Mouse (Mus musculus): ENCODE results near the gene Clcf1.
A peak's percentile ranks its signal among the peaks of the same experiment; 100 is the strongest.
"Not testable (repeated sequence)": the region's sequence is repeated elsewhere in the genome, so short reads cannot be mapped to it uniquely, and the experiment has no call there.

Clcf1 gene

DNA sequence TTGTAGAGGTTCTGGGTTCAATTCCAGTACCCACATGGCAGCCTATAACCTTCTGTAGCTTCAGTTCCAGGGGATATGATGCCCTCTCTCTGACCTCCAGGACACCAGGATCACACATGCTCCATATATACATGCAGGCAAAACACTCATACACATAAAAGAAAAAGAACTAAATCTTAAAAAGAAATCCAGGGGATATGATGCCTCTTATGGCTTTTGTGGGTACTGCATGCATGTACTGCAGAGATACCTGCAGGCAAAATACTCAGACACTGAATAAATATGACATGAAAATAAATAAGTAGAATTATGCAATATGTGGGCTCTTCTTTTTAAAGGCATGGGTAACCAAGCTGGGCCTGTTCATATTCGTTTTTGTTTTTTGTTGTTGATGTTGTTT, 33.0 kb downstream of the Clcf1 start:
- no peak for DNase-seq (ENCODE audit: low read depth, low spot score)

DNA sequence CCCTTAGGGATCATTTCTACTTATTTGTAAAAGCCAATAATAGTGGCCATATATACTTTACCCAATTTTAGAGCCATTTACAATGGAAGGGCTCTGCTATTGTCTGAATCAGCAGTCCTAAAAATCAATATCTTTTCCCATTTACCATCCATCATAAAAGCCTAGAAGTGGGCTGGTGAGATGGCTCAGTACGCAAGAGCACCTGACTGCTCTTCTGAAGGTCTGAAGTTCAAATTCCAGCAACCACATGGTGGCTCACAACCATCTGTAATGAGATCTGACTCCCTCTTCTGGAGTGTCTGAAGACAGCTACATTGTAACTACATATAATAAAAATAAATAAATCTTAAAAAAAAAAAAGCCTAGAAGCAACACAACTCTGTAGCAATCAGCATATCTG, 34.6 kb downstream of the Clcf1 start:
- not testable (repeated sequence) for DNase-seq (ENCODE audit: low read depth, low spot score)

DNA sequence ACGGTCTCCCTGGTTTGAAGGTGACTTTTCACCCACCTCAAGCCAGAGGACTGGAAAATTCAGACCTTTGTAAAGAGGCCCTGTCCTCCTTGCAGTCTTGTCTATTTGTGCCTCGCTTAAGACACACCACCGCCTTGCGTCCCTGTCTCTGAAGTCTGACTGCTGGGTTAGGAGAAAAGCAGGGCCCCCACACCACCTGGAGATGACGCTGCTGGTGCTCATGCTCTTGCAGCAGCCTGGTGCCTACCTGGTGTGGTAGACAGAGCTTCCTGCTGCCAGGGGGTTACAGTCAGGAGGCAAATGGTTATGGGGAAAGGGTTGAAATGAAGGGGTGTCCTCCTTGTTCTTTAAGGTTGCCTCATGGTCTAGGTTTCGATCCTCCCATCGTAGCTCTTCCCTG, 40.2 kb downstream of the Clcf1 start:
- no peak for DNase-seq (ENCODE audit: low read depth, low spot score)

DNA sequence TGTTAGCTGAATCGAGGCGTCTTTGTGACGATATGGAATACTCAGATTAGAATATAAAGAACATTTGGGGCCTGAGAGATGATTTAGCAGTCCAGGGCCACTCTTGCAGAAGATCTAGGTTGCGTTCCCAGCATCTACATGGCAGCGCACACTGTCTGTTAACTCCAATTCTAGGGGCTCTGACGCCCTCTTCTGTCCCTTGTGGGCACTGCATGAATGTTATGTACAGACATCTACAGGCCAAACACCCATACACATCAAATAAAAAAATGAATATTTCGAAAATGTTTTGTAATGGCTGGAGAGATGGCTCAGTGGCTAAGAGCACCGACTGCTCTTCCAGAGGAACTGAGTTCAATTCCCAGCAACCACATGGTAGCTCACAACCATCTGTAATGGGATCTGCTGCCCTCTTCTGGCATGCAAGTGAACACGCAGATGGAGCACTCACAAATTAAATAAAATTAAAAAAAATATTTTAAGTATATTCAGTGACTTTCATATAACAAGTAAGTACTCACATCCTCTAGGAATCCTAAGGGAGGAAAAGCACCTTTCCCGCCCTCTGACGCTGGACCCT, 41.6 kb downstream of the Clcf1 start:
- no peak for DNase-seq (ENCODE audit: low read depth, low spot score)

DNA sequence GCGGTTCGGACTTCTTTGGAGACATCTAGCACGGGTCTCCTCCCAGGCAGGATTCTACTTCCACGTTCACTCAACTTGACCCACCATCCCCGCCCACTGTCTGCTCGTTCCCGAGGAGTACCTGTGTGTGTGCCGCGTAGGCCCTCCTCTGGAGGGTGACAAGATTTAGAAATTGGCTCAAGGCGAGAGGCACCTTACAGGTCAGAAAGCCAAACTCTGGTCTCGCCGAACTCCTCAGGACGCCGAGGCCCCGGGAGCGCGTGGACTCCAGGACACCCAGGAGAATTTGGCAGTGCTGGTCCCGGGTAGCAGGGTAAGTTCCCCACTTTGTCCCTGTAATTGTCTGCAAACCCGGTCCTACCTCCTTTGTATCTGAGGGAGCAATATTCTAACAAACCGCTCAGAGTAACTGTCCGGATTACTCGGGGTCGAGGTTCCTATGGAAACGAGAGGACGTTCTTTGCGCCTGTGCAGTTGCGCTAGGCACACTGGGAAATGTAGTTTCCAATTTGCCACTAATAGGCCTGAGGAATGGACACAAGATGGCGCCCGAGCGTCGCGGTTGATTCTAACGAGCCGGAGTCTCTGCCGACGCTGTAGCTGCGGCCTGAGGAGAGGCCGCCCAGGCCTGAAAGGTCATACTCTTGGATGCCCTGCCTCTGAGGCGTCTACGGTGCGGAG, 43.3 kb downstream of the Clcf1 start:
- peak; percentile 94 for DNase-seq (ENCODE audit: low read depth, low spot score)

DNA sequence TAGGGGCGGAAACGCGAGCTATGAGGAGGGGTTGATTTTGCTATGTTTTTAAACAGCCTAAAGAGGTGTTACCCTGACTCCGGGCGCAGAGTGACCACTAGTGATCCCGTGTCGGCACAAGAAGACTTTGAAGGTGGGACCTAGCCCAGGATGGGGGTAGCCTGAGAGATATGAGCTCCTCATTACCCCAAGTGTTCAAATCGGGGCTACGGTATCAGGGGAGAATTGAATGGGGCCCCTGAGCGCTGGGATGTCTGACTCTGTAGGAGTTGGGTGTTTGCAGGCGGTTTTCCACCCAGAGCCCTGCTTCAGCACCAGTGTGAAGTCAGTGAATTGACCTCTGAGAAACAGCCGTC, 43.8 kb downstream of the Clcf1 start:
- no peak for DNase-seq (ENCODE audit: low read depth, low spot score)

DNA sequence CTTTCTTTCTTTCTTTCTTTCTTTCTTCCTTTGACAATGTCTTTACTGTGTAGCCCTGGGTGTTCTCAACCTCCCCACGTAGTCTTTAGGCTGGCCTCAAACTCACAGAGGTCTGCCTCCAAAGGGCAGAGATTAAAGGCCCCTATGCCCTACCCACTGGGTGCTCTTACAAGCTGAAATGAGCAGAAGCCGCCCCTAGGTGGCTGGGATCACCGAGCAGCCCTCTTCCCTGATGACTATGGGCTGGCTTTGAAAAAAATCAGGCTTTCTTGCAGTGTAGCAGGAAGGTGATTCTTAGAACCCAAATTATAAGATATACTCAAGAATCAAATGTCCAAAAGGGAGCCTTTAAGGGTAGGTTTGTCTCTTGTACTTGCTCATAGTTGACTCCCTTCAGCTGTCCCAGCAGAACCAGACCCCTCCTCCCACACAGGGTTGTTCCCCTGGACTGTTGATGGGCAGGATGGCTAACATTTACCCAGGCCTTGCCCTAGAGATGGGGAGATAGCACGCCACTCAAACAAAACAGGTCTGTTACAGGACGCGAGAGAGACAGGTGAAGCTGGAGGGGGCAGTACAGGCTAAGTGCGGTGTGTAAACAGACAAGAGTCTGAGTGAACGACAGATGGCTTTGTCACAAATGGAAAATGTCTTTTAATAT, 47.1 kb downstream of the Clcf1 start:
- no peak for DNase-seq (ENCODE audit: low read depth, low spot score)

DNA sequence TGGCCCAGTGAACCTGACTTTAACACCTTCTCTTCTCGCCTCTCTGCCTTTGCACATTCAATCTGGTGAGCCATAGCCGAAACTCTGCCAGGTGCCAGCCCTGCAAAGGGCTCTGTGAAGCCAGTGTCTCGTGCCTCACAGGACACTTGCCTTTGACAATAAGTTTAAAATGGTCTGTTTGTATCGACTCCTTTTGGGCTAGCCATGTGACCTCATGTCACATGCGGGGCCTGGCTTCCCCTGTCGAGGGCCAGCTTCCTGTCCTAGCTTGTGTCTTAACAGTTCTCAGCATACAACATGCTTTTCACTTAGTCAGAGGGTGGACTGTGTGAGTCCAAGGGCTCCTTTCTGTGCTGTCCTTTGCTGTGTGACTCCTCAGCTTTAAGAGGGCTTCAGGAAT, 48.7 kb downstream of the Clcf1 start:
- DNase-seq (ENCODE audit: low read depth, low spot score): no peak

DNA sequence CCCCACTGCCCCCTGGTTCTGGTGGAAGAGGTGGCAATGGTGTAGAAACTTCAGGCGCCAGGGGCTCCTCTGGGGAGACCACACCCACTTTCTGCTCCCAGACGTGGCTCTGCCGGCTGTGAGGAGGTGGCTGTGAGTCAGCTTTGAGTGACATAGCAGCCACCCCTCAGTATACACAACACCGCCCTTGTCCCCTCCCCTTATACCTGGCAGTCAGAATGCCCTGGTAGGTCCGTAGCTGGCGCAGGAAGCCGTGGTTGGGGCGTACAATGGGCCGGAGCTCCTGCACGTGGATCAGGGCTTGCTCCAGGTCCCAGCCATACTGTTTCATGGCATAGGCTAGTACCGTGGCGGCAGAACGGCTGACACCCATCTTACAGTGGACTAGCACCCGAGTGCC, 49.7 kb downstream of the Clcf1 start:
- no peak for DNase-seq (ENCODE audit: low read depth, low spot score)

DNA sequence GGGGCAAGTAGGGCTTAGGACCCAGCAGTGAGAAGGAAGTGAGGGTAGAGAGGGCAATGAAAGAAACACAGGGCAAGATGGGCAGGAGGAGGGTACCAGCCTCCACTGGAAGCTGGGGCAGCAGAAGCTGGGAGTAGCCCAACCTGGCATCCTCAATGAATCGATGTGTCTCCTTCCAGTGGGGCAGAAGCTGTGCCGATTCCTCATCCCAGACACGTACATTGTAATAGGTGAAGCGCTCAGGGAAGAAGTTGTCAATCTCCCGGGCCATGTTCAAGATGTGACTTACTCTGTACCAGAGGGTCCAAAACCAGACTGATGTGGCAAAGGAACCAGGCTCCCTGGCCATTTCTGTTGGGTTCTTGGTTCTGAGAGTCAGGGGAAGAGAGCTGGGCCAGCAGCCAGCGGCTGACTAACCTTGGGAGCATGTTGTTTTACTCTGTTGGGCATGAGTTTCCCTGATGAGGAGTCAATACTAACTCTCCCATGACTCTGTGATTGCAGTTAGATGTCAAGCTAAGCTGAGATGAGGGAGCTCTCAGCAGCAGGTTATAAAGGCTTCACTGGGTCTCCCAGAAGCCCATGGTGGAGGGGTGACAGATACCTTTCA, 50.2 kb downstream of the Clcf1 start:
- no peak for DNase-seq (ENCODE audit: low read depth, low spot score)

DNA sequence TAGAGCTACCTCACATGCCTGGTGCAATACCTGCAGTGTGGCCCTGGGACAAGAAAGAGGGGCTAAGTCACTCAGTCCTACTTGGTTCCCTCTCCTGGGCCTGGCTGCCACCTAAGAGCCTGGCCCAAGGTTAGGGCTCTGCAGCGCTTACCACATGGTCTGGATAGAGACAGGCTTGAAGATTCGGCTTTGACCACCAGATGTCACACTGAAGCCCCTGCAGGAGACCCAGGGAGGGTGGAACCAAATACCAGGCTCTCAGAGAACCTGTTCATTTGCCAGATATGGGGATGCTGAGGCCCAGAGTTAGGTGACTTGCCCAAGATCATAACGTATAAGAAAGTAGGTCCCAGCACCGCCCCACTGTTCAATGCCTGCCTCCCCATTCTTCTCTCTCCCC, 51.9 kb downstream of the Clcf1 start:
- no peak for DNase-seq (ENCODE audit: low read depth, low spot score)

DNA sequence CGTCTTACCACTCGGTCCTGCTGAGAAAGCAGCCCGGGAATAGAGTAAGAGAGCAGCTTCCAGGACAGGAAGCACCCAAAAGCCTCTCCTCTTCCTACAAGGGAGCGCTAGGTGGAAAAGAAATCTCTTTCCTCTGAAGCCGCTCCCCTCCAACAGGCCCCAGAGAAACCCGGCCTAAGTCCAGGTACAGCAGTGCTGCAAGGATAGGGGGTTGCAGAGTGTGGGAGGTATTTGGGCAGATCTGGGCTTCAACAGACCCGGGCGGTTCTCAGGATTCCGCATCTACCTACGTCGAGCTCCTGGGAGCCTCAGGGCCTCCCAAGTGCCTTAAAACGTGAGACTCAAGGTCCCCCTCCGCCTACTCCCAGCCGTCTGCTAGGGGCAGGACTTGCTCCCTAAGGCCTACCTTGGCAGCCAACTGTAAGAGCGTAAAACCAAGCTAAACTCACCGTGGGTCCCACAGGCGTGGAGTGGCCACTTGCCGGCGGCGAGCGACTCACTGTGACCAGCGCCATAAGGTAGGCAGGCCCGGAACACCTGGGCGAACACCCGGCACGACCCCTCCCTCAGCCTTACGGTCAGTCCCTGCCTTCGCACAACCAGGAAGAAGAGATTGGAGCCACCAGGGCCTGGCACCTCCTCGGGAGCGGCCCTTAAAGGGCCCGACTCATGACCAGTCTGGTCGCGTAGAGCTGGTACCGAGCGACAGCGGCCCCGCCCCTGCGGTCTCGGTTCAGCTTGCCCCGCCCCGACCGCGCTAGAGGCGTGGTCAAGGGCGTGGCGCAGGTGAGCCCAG, 54.7 kb downstream of the Clcf1 start, which contains the start of gene Ssh3:
Gene Ssh3, minus strand, starts transcription at position 615 of the 796 bp plus-strand sequence.
- DNase-seq (ENCODE audit: low read depth, low spot score): peak; percentile 44

DNA sequence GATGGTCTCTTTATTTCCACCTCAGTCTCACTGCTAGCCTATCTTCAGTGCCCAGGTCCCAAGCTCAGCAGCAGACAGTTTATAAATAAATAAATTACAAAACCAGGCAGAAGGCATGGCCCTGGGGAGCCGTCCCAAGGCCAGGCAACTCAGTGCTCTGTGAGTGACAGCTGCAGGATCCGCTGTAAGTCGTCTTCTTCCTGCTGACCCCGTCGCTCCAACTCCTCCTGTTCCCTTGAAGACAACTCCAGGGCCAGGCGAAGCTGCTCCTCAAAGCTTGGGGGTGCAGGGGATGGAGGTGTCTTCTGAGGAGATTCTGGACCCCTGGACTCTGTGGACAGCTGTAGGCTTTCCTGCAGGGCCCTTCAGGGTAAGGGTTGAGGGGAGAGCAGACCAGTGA, 56.1 kb downstream of the Clcf1 start:
- no peak for DNase-seq (ENCODE audit: low read depth, low spot score)

DNA sequence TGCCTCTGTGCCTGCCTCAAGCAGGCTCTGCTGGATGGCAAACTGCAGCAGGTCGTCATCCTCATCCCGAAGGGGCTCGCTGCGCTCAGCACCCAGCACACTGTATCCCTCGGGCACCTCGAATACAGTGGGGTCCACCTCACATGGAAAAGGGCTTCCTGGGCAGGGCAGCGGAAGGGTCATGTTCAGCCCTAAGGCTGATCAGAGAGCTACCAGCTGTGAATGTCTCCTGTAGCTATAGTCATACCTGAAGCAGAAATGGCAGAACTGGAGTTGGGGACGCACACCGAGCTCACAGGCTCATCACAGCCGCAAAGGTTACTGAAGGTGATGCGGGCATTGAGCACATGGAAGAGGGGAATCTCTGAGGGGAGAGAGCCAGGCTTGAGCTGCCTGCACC, 56.9 kb downstream of the Clcf1 start:
- no peak for DNase-seq (ENCODE audit: low read depth, low spot score)

Measured in skeletal muscle tissue, adult 2 months (tissue).